Mouse (Mus musculus): ENCODE data around the gene Ccdc142. TPM values are rescaled to one million over a fixed set of nuclear protein-coding genes. Genes with fewer than 3 reads are reported as not detected.

The Ccdc142 gene
- total RNA-seq, 2 experiments from 2014 or later: 1.2 TPM; not detected in 1

DNA sequence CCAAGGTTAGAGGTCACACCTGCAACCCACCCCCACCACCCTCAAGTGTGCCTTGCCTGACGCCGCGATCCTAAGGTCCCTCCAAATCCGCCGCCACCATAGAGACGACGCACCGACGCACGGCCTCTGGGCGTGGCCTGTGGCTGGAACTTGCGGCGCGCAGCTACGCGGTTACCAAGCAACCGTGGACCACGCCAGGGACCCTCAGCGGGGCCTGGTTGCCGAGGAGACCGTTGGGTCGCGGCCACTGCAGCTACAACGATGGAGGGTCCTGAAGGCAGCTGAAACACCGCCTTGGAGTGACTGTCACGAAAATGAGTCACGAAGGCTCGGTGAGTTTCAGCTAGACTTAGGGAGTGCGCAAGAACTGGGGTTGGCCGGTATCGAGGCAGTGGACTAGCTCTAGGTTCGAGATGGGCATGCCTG, 54.9 kb downstream of the Ccdc142 start, which contains the start of the genes Wdr54 and 1700003E16Rik:
Gene Wdr54 (minus strand): TSS at position 139 of the 426 bp plus-strand sequence.
Gene 1700003E16Rik (plus strand): TSS at position 146 of the 426 bp plus-strand sequence.
- intact Hi-C loops (cut with DNase I; ENCODE audit: low total_unique reads): no loop called here
- peak; percentile 54 for DNase-seq

Small RNAs within 50 kb of the gene (microRNA-seq; reads per million reads assigned to microRNA genes)
- 0 reads per million in 2 experiments for gene Mir3470a

Other genes starting within 250 kb of the Ccdc142 start
- under 1 TPM; 0.16 to 0.71 TPM for gene Sema4f, start 161.8 kb upstream of the Ccdc142 start, total RNA-seq (2021)
- 1 to 10 TPM in 1 of 2 experiments, under 1 TPM in 1; 0.82 to 1.1 TPM for gene M1ap, start 154.7 kb upstream of the Ccdc142 start, total RNA-seq (2021)
- gene Dok1, start 68.1 kb upstream of the Ccdc142 start, total RNA-seq (2021): 1 to 10 TPM; 5.0 to 7.1 TPM
- gene Loxl3, start 67.4 kb upstream of the Ccdc142 start, total RNA-seq (2021): 1 to 10 TPM; 6.9 to 7.4 TPM
- 10 to 100 TPM; 60.2 to 65.8 TPM for gene Aup1, start 47.1 kb upstream of the Ccdc142 start, total RNA-seq (2021)
- gene Htra2, start 46.3 kb upstream of the Ccdc142 start, total RNA-seq (2021): 10 to 100 TPM; 20.0 to 21.7 TPM
- gene Dqx1, start 43.8 kb upstream of the Ccdc142 start, total RNA-seq (2021): under 1 TPM; 0.27 to 0.35 TPM
- not detected for gene Tlx2, start 31.3 kb upstream of the Ccdc142 start, total RNA-seq (2021)
- gene Pcgf1, start 23.7 kb upstream of the Ccdc142 start, total RNA-seq (2021): 1 to 10 TPM; 6.8 to 7.0 TPM
- under 1 TPM in 1 of 2 experiments, not detected in 1; 0.49 TPM for gene Lbx2, start 15.2 kb upstream of the Ccdc142 start, total RNA-seq (2021)
- gene Gm42688, start within 50 bp of the Ccdc142 start, total RNA-seq (2021): under 1 TPM; 0.88 to 1.00 TPM
- 100 to 1,000 TPM; 100 to 117 TPM for gene Mrpl53, start 7.4 kb downstream of the Ccdc142 start, total RNA-seq (2021)
- 1 to 10 TPM; 6.8 to 8.8 TPM for gene Mogs, start 13.9 kb downstream of the Ccdc142 start, total RNA-seq (2021)
- gene Wbp1, start 20.0 kb downstream of the Ccdc142 start, total RNA-seq (2021): 10 to 100 TPM; 48.2 to 50.5 TPM
- gene Ino80b, start 23.8 kb downstream of the Ccdc142 start, total RNA-seq (2021): 10 to 100 TPM; 14.5 to 15.2 TPM
- gene Rtkn, start 33.9 kb downstream of the Ccdc142 start, total RNA-seq (2021): 10 to 100 TPM; 13.0 to 16.5 TPM
- gene Wdr54, start 54.8 kb downstream of the Ccdc142 start, total RNA-seq (2021): 1 to 10 TPM; 1.2 to 2.0 TPM
- not detected for gene 1700003E16Rik, start 54.8 kb downstream of the Ccdc142 start, total RNA-seq (2021)
- gene Dctn1, start 64.3 kb downstream of the Ccdc142 start, total RNA-seq (2021): 100 to 1,000 TPM; 116 to 120 TPM
- gene Slc4a5, start 118.2 kb downstream of the Ccdc142 start, total RNA-seq (2021): not detected
- gene Mthfd2, start 224.3 kb downstream of the Ccdc142 start, total RNA-seq (2021): 1 to 10 TPM; 3.7 to 6.7 TPM
- gene Mob1a, start 224.4 kb downstream of the Ccdc142 start, total RNA-seq (2021): 10 to 100 TPM; 15.7 to 17.5 TPM
- 100 to 1,000 TPM; 214 to 234 TPM for gene Bola3, start 247.5 kb downstream of the Ccdc142 start, total RNA-seq (2021)